Mouse (Mus musculus): ENCODE results near the gene Sycn. TPM values are rescaled to one million over a fixed set of nuclear protein-coding genes. Genes with fewer than 3 reads are reported as not detected.
A peak's percentile ranks its signal among the peaks of the same experiment; 100 is the strongest.
"Not testable (repeated sequence)": the region's sequence is repeated elsewhere in the genome, so short reads cannot be mapped to it uniquely, and the experiment has no call there.

The Sycn gene
- polyA plus RNA-seq (2012; rRNA removed) = 0.40 TPM in 1 of 2 replicates, not detected in the other

GRCm38 (mm10) chr7:28540526-28540925, at the start of gene Sycn:
Sycn (plus strand) TSS chr7:28540885.
- no peak for DNase-seq (ENCODE audit: extremely low spot score in 1 of 2, low spot score in 1 of 2)

GRCm38 (mm10) chr7:28490903-28491302, 49.8 kb upstream of the Sycn start:
- no peak for DNase-seq (ENCODE audit: extremely low spot score in 1 of 2, low spot score in 1 of 2)

- DNase-seq (ENCODE audit: extremely low spot score in 1 of 2, low spot score in 1 of 2) = no peak
These were observed 48.4 kb upstream of the Sycn start for GRCm38 (mm10) chr7:28492310-28492709.

DNA sequence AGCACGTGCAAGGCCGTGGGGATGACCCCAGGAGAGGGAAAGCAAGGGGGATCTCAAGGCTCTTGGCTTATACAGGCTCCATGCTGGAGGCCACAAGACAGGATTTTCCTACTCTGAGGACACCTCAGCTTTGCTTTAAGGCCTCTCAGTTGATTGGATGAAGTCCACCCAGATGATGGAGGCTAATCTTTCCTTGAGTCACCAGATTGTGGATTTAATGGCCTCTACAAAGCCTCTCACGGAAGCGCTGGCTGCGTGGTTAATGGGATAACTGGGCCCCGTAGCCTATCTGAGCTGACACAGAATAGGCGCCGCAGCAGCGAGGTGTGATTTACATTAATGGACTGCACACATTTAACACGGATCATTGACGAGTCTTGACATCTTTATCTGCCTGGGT, 45.3 kb upstream of the Sycn start:
- no peak for DNase-seq (ENCODE audit: extremely low spot score in 1 of 2, low spot score in 1 of 2)

GRCm38 (mm10) chr7:28505585-28505984, 35.1 kb upstream of the Sycn start:
- no peak for DNase-seq (ENCODE audit: extremely low spot score in 1 of 2, low spot score in 1 of 2)

DNA sequence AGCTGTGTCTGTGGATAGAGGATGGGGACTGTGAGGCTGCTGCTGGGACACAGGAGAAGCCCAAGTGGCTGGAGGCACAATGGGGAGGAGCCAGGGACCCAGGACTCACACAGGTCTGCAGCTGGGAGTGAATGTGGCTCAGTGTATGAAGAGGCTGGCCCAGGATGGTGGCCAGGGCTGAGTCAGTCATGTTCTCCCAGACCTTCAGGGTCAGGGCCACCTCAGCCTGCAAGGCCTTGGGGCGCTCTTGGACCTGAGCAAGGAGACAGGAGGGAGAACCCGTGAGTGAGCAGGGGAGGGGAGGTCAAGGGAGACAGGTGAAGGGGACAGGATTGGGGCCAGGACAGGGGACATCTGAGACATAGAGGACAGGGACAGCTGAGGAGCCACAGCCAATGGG, 31.6 kb upstream of the Sycn start:
- DNase-seq (ENCODE audit: extremely low spot score in 1 of 2, low spot score in 1 of 2) = not testable (repeated sequence)

GRCm38 (mm10) chr7:28510405-28510974, 30.2 kb upstream of the Sycn start, which contains the start of gene Ifnl2:
Ifnl2 (minus strand) TSS chr7:28510455.
- DNase-seq (ENCODE audit: extremely low spot score in 1 of 2, low spot score in 1 of 2) = not testable (repeated sequence)

DNA sequence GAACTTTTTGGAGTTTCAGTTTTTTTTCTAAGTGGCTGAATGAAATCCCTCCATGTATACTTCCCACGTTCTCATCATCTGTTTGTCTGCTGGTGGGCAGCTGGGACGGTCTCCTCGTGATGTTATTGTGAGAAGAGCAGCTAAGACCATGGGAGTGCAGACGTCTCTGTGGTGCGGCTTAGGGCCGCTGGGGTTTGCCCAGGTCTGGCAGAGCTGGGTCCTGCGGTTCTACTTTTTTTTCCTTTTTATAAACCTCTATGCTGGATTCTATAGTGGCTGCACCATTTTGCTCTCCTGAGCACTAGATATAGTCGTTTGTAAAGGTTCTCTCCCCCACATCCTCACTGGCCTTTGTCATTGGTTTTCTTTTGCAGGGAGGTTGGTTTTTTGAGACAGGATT, 29.2 kb upstream of the Sycn start:
- no peak for DNase-seq (ENCODE audit: extremely low spot score in 1 of 2, low spot score in 1 of 2)

- DNase-seq (ENCODE audit: extremely low spot score in 1 of 2, low spot score in 1 of 2) = not testable (repeated sequence)
These were observed 18.1 kb upstream of the Sycn start, which contains the start of gene Ifnl3 for GRCm38 (mm10) chr7:28522536-28522935. Ifnl3 (plus strand) TSS chr7:28522836.

- peak; percentile 12 to 75 for DNase-seq (ENCODE audit: extremely low spot score in 1 of 2, low spot score in 1 of 2)
These were observed 12.6 kb upstream of the Sycn start for GRCm38 (mm10) chr7:28527922-28528719.

GRCm38 (mm10) chr7:28532005-28532404, 8.7 kb upstream of the Sycn start:
- DNase-seq (ENCODE audit: extremely low spot score in 1 of 2, low spot score in 1 of 2) = no peak

DNA sequence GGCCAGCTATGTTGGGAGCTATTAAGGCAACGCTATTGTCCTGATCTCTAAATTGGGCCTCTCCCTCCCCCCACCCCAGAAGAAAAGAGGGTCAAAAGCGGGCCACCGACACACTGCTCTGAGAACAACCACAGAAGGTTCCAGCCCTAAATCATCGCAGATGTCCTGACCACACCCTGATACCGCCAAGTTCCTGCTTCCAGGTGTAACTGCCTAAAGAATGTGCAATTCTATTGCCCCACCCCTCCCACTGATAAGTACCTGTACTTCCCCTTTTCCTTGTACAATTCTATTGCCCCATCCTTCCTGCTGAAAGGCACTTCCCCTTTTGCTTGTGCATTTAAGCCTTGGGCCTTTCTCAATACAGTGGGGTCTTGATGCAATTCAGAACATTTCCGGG, 1.8 kb upstream of the Sycn start:
- DNase-seq (ENCODE audit: extremely low spot score in 1 of 2, low spot score in 1 of 2) = not testable (repeated sequence)

- no peak for DNase-seq (ENCODE audit: extremely low spot score in 1 of 2, low spot score in 1 of 2)
These were observed 3.4 kb downstream of the Sycn start for GRCm38 (mm10) chr7:28544051-28544601.

DNA sequence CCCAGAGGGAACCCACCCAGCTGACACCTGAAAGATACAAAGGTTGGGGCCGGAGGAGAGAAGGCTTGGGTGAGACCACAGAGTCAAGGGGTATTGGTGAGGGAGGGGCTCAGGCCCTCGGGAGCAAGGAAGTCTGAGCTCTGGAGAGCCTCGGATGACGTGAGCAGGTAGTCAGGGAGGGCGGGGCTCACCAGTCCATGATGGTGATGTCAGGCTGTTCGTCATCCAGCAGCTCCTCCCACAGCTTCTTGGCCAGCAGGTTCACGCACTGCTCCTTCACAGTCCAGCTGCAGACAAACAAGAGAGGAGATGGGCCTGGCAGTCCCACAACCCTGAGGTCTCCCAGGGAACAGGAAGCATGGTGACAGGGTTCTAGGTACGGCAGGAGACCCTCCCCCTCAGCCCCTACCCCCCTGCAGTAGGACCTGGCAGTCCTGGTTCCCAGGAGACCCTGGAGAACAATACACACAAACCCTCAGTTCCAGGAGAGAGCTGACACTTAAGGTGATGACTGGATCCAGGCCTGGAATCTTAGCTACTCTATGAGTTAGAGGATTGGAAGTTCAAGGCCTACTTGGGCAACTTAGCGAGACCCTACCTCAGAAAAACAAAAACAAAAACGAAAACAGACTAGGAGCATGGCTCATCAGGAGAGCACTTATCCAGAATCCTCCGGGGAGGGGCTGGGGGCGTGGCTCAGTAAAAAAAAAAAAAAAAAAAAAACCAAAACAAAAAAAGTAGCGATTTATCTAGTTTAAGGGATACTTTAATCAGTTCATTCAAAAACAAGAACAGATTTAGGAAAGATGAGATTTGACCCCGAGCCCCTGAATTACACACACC, 4.6 kb downstream of the Sycn start:
- no peak for DNase-seq (ENCODE audit: extremely low spot score in 1 of 2, low spot score in 1 of 2)

DNA sequence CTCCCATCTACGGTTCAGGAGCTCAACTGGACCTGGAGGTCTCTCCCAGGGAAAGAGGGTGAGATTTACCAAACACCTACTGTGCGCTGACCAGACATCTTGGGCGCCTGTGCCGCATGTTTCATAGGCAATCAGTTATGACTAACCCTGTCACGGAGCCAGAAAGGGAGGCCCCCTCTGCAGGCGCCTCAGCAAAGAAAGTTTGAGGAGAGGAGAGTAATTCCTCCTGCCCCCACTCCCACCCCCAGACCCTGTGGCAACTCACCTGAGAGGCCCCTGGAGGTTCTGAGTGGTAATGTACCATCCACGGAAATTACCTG, 5.2 kb downstream of the Sycn start:
- DNase-seq (ENCODE audit: extremely low spot score in 1 of 2, low spot score in 1 of 2) = no peak

- no peak for DNase-seq (ENCODE audit: extremely low spot score in 1 of 2, low spot score in 1 of 2)
These were observed 6.0 kb downstream of the Sycn start for GRCm38 (mm10) chr7:28546649-28547048.

DNA sequence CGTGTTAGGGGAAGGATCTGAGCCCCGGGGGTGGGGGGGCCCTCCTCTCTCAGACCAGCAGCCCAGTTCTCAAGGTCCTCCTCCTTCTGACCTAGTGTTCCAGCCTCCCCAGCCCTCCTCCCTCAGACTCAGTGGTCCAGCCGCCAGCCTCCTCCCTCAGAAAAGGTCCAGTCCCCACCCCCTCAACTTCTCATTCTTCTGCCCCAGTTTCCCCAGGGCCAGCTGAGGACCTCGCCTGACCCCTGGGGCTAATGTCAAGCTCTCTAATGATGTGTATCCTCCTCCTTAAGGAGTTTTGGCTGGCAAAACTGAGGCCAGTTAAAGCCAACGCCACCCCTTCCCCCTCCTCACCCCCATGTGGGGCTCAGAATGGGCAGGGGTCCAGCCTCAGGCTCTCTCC, 6.5 kb downstream of the Sycn start, which contains the start of gene Nccrp1:
Gene Nccrp1 (minus strand): TSS at position 101 of the 400 bp plus-strand sequence.
- DNase-seq (ENCODE audit: extremely low spot score in 1 of 2, low spot score in 1 of 2) = no peak

GRCm38 (mm10) chr7:28547628-28548027, 6.9 kb downstream of the Sycn start:
- no peak for DNase-seq (ENCODE audit: extremely low spot score in 1 of 2, low spot score in 1 of 2)

DNA sequence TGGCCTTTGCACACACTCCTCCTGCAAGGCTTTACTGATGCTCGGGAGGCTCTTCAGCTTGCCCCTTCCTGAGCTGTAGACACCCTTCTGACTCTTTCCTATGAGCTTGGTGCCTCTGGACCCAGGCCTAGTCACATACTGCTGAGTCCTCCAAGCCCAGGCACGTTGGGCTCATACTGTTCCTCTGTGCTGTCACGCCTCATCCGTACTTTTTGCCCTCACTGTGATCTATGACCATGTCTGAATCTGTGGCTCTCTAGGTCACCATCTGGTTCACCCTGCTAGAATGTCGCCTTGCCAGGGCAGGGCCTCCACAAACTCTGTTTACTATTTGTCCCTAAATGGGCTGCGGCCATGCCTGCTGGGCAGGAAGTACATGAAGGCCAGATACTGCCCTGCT, 12.4 kb downstream of the Sycn start:
- no peak for DNase-seq (ENCODE audit: extremely low spot score in 1 of 2, low spot score in 1 of 2)

DNA sequence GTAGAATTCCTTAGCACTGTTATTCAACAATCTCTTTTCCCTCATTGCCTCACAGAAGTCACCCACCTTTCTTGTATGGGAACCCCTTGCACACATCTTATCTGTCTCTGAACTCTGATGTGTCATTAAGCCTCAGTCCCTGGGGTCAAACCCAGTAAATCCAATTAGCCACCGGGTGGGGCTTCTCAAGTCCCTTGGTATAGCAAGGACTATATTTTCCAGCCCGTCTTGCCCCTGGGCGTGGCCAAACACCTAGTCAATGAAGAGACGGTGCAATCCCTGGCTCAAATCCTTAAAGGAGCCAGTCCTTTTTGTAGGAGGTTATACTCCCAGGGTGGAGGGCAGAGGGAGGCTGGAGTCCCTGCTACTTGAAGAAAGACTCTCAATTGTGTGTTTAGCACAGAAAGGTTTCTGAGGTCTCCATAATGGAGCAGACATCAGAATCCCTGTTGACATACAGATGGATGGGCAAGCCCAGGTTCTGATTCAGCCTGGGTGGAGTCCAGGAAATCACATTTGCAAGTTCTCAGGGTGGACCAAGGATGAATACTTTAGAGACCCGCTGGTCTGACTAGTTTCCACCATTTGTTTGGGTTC, 15.4 kb downstream of the Sycn start:
- DNase-seq (ENCODE audit: extremely low spot score in 1 of 2, low spot score in 1 of 2) = no peak

GRCm38 (mm10) chr7:28557069-28557468, 16.4 kb downstream of the Sycn start:
- no peak for DNase-seq (ENCODE audit: extremely low spot score in 1 of 2, low spot score in 1 of 2)
